Mouse (Mus musculus): Measurements from ENCODE around the gene Tex46.

Gene Tex46

DNA sequence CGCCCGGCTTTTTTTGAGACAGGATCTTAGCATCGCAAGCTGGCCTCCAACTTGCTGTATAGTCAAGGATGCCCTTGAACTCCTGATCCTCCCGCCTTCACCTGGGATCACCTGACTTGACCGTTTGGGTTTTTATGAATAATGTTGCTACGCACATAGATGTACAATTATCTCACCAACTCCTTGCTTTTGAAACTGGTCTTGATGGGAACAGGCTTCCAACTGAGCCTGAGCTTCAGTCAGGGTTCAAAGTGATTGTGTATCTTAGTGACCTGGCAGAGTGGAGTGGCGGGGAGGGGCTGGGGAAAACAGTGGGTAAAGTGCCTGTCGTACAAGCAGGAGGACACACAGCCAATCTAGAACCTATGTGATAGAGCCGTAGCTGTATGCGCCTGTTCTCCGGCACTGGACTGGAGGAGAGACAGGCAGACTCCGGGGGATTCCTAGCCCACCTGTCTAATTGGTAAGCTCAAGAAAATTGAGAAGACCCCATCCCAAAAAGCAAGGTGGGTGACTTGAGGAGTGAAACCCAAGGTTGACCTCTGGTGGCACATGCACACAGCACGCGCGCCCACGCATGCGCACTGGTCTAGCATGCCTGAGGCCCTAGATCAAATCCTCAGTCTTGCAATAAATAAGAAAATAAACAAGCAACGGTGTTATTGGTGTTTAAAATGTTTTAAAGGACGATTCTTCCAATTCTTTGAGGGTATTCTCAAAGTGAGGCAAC, 4.3 kb upstream of the Tex46 start:
- POLR2A ChIA-PET = interaction anchor here (0.6 to 7.8 kb wide), 26 partner anchors 8 to 634 kb away, joined by 3 to 82 read pairs (median 4); partner anchors contain the start of genes Lactbl1 (in 1 of the 4) and Luzp1 (in 1 of the 4)
- CTCF ChIA-PET = interaction anchor here in 2 of 4 experiments (0.7 to 1.8 kb wide), 3 partner anchors 12 to 345 kb away, joined by 3 to 8 read pairs (median 4); no protein-coding TSS in a partner anchor

GRCm38 (mm10) chr4:136613657-136614056, 3.4 kb downstream of the Tex46 start:
- POLR2A ChIA-PET = interaction anchor here in 3 of 4 experiments (0.6 to 1.3 kb wide), 6 partner anchors 31 to 647 kb away, joined by 3 to 4 read pairs (median 3); no protein-coding TSS in a partner anchor
- CTCF ChIA-PET = interaction anchor here in 1 of 4 experiments (1.5 to 1.7 kb wide), 2 partner anchors 9 to 11 kb away, joined by 4 to 5 read pairs; partner anchors contain the start of genes Kdm1a and Lactbl1

DNA sequence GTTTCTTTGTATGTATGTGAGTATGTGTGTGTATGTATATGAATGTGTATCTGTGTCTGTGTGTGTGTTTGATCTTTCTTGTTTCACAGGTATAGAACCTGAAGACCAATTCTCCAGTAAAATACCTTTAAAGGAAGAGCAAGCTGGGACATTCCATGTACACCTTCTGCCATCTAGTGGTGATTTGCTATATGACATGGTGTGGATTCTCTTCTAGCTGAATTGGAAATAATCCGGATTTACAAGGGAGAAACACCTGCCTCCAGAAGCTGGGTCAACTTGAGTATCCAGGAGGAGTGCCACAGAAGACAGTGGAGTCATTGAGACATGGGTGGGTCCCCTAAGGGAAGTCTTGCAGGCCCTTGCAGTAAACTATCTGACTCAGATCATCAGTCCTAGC, 11.1 kb downstream of the Tex46 start:
- POLR2A ChIA-PET = interaction anchor here (0.6 to 1.6 kb wide), 9 partner anchors 11 to 304 kb away, joined by 3 to 5 read pairs (median 4); partner anchors contain the start of gene Tex46 (in 1 of the 4)
- CTCF ChIA-PET = interaction anchor here (0.6 to 2.4 kb wide), 76 partner anchors 9 to 1854 kb away, joined by 3 to 11 read pairs (median 4); partner anchors contain the start of genes Kdm1a (in 2 of the 4), Asap3 (in 1 of the 4) and Htr1d (in 1 of the 4)

GRCm38 (mm10) chr4:136621956-136622355, 11.7 kb downstream of the Tex46 start:
- POLR2A ChIA-PET = interaction anchor here in 3 of 4 experiments (0.9 to 1.6 kb wide), 10 partner anchors 11 to 208 kb away, joined by 3 to 5 read pairs (median 4); partner anchors contain the start of genes Luzp1 (in 1 of the 3) and Tex46 (in 1 of the 3)
- CTCF ChIA-PET = interaction anchor here (0.6 to 2.4 kb wide), 74 partner anchors 9 to 1855 kb away, joined by 3 to 11 read pairs (median 4); partner anchors contain the start of genes Kdm1a (in 2 of the 4), Asap3 (in 1 of the 4) and Htr1d (in 1 of the 4)

GRCm38 (mm10) chr4:136622388-136622787, 12.2 kb downstream of the Tex46 start, which contains the start of gene Lactbl1:
Gene Lactbl1, plus strand, starts transcription at chr4:136622621.
- POLR2A ChIA-PET = interaction anchor here in 3 of 4 experiments (0.9 to 1.6 kb wide), 6 partner anchors 12 to 208 kb away, joined by 3 to 4 read pairs (median 4); partner anchors contain the start of genes Luzp1 (in 1 of the 3) and Tex46 (in 1 of the 3)

DNA sequence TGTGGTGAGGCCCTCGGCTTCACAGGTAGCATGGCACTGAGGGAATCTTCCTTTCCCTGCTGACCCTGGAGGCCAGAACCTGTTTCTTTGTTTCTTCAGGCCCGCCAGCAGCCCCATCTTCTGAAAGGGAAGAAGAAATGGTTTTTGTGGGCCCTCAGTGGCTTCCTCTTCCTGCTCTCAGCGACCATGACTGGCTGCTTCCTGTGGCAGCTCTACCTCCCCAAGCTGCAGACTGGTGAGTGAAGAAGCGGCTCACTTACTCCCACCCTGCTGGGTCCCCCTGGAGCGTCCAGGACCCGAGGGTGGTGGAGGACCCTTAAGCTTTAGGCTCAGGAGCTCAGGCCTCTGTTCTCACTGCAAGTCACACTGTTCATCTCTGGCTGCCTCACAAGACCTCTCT, 16.4 kb downstream of the Tex46 start:
- ChIA-PET CTCF (interaction anchor here in 2 of 4 experiments (0.5 to 1.4 kb wide), 3 partner anchors 7 to 61 kb away, joined by 3 to 4 read pairs (median 3); no protein-coding TSS in a partner anchor), POLR2A (no interaction called here)

More at GRCm38 (mm10) chr4:136622388-136622787, 12.2 kb downstream of the Tex46 start, which contains the start of gene Lactbl1:
- CTCF ChIA-PET = interaction anchor here (0.5 to 2.4 kb wide), 25 partner anchors 9 to 465 kb away, joined by 3 to 10 read pairs (median 4); partner anchors contain the start of gene Kdm1a (in 1 of the 4)

- POLR2A ChIA-PET = interaction anchor here in 3 of 4 experiments (0.5 to 0.7 kb wide), 5 partner anchors 87 to 712 kb away, joined by 3 to 5 read pairs (median 3); no protein-coding TSS in a partner anchor
- CTCF ChIA-PET = interaction anchor here in 2 of 4 experiments (0.7 to 1.6 kb wide), 2 partner anchors 10 to 226 kb away, joined by 3 to 5 read pairs; no protein-coding TSS in a partner anchor
Measured at GRCm38 (mm10) chr4:136631237-136631994, 21.2 kb downstream of the Tex46 start.

DNA sequence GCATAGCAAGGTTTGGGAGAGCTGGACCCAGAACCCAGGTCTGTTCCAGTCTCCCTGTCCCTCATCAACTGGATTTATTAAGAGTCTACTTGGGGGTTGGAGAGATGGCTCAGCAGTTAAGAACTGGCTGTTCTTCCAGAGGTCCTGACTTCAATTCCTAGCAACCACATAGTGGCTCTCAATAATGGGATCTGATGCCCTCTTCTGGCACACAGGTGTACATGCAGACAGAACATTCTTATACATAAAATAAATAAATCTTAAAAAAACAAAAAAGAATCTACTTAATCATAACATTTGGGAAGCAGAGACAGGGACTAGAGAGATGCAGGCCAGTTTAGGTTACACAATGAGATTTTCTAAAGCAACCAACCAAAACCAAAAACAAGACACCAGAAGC, 25.8 kb downstream of the Tex46 start:
- ChIA-PET CTCF (interaction anchor here in 2 of 4 experiments (0.8 to 1.9 kb wide), 5 partner anchors 10 to 211 kb away, joined by 3 to 8 read pairs (median 4); no protein-coding TSS in a partner anchor), POLR2A (interaction anchor here in 2 of 4 experiments (0.7 to 1.0 kb wide), 3 partner anchors 17 to 339 kb away, joined by 3 read pairs; no protein-coding TSS in a partner anchor)

GRCm38 (mm10) chr4:136636511-136636910, 26.3 kb downstream of the Tex46 start:
- POLR2A ChIA-PET = interaction anchor here in 2 of 4 experiments (0.6 to 1.0 kb wide), 4 partner anchors 17 to 339 kb away, joined by 3 to 4 read pairs (median 3); no protein-coding TSS in a partner anchor
- CTCF ChIA-PET = interaction anchor here in 2 of 4 experiments (0.7 to 1.9 kb wide), 8 partner anchors 11 to 345 kb away, joined by 3 to 8 read pairs (median 4); no protein-coding TSS in a partner anchor

DNA sequence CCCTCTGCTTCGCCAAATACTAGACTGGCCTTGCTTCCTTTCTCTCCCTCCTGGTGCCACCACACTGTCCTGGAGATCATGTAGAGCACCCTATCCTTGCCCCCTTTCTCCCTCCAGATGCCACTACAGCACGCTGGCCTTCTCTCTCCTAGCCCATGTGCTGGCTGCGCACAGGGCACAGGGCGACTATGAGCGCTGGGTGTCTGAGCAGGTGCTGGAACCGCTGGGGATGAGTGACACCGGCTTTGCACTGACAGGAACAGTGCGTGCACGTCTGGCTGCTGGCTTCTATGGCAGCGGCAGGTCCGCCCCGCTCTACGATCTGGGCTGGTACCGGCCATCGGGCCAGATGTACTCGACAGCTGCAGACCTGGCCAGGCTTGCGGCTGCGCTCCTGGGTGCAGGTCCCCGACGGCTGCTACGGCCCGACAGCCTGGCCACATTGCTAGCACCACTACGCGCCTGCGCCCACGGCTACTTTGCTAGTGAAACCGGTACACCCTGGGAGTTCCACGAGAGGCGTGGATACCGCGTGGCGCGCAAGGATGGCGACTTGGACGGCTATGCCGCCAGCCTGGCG, 26.8 kb downstream of the Tex46 start:
- POLR2A ChIA-PET = interaction anchor here in 3 of 4 experiments (0.6 to 1.4 kb wide), 7 partner anchors 10 to 338 kb away, joined by 3 to 4 read pairs (median 3); no protein-coding TSS in a partner anchor

GRCm38 (mm10) chr4:136637563-136638229, 27.5 kb downstream of the Tex46 start:
- ChIA-PET CTCF (interaction anchor here in 3 of 4 experiments (0.6 to 2.3 kb wide), 15 partner anchors 11 to 458 kb away, joined by 3 to 12 read pairs (median 3); partner anchors contain the start of gene Asap3 (in 1 of the 3)), POLR2A (interaction anchor here (0.6 to 1.6 kb wide), 16 partner anchors 9 to 410 kb away, joined by 3 to 5 read pairs (median 3); partner anchors contain the start of genes Htr1d (in 1 of the 4) and Zbtb40 (in 1 of the 4))

More for the DNA sequence above, 26.8 kb downstream of the Tex46 start:
- CTCF ChIA-PET = interaction anchor here in 3 of 4 experiments (0.7 to 2.3 kb wide), 14 partner anchors 11 to 344 kb away, joined by 3 to 12 read pairs (median 4); no protein-coding TSS in a partner anchor

GRCm38 (mm10) chr4:136638230-136638750, 28.1 kb downstream of the Tex46 start:
- POLR2A ChIA-PET = interaction anchor here (0.6 to 1.6 kb wide), 17 partner anchors 9 to 410 kb away, joined by 3 to 5 read pairs (median 3); partner anchors contain the start of genes Htr1d (in 1 of the 4), Kdm1a (in 1 of the 4) and Zbtb40 (in 1 of the 4)

GRCm38 (mm10) chr4:136638890-136639289, 28.7 kb downstream of the Tex46 start:
- POLR2A ChIA-PET = interaction anchor here in 3 of 4 experiments (0.7 to 1.6 kb wide), 7 partner anchors 18 to 265 kb away, joined by 3 to 4 read pairs (median 3); partner anchors contain the start of gene Kdm1a (in 1 of the 3)
- CTCF ChIA-PET = interaction anchor here in 3 of 4 experiments (0.9 to 2.3 kb wide), 6 partner anchors 9 to 670 kb away, joined by 3 to 12 read pairs (median 3); no protein-coding TSS in a partner anchor

More at GRCm38 (mm10) chr4:136638230-136638750, 28.1 kb downstream of the Tex46 start:
- CTCF ChIA-PET = interaction anchor here in 3 of 4 experiments (0.6 to 2.3 kb wide), 18 partner anchors 10 to 670 kb away, joined by 3 to 12 read pairs (median 3); partner anchors contain the start of gene Asap3 (in 1 of the 3)

- POLR2A ChIA-PET = interaction anchor here in 1 of 4 experiments (0.6 to 0.7 kb wide), 2 partner anchors 48 to 186 kb away, joined by 3 read pairs; no protein-coding TSS in a partner anchor
- CTCF ChIA-PET = interaction anchor here (0.6 to 2.9 kb wide), 60 partner anchors 8 to 542 kb away, joined by 3 to 18 read pairs (median 3); partner anchors contain the start of gene Zbtb40 (in 1 of the 4)
Measured at GRCm38 (mm10) chr4:136648922-136649479, 38.8 kb downstream of the Tex46 start.
